Mouse (Mus musculus) lung, postnatal 4 days (tissue): Measurements from ENCODE around the gene Klf14.

Experiments used
- DNase-seq, 2 experiments: peaks; one replicate each; pipeline ENCODE4 v3.0.0; 2021

Klf14 gene

DNA sequence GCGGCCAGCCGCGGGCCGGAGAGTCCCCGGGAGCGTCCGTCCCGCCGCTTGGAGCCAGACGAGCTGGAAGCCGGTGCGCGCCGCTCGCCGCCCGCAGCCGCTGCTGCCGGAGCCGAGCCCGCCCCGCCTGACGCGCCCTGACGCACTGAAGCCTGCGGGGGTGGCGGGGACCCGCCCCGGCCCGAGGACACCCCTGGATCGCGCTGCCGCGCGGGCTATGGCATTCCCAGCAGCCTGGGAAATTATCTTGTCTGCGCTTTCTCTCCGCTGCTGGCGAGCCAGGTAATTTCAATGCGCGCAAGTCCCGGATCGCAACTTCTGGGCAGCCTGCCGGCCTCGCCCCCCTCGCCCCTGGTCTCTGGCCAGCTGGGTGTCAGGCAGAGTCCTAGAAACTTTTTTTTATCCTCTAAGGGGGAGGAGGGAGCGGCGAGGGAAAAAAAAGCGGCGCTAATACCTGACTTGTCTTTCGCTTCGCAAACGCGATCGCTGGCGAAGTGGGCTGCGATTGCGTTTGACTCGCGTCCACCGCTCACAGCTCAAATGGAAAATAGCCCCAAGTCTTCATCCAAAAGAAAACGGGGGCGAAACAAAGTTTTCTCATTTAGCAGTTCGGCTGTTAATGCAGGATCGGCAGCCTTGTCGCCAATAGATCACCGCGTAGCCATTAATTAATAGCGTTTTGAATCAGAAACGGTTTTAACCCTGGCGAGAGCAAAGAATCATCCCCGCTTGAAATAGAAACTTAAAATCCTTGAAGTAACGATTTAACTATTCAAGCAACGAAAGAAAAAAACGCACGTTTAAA, at the start of gene Klf14:
Gene Klf14 (minus strand): TSS at position 343 of the 805 bp plus-strand sequence.
- DNase-seq, result peak; percentile 33 to 58

DNA sequence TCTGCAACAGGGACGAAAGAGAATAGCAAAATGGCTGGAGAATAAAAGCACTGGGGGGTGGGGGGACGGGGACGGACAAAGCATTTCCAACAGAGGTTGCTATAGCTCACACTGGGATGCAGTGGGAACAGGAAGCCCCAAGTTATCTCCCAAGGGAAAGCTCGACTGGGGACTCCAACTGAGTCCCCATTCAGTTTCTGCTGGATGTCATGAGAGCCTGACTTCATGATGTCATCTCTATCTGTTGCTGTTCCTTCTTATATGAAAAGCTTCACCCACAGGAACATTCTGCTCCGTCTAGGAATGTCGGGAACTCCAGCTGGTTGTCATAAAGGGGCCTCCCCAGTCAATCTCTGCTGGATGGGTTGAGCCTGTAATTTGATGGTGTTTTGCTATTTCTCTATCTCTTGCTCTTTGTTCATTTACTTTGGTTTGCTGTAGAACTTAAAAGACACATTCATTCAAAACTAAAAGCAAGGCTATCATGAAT, 47.3 kb upstream of the Klf14 start:
- no peak for DNase-seq

DNA sequence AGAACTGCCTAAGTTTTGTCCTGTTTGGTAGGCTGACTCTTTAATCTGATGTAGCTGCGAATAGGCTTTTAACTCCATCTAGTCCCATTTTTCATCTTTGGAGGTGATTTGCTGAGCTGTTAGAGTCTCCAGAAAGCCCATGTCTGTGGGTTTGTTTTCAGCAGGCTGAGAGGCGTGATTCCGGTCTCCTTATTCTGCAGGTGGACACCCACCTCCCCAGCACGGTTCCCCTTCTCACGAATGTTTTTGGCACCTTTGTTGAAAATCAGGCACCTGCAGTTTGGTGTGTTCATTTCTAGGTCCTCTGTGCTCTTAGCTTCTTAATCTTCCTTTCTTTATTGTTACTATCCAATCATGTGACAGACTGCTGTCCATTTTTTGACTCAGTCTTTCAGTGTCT, 27.5 kb upstream of the Klf14 start:
- DNase-seq, result no peak

DNA sequence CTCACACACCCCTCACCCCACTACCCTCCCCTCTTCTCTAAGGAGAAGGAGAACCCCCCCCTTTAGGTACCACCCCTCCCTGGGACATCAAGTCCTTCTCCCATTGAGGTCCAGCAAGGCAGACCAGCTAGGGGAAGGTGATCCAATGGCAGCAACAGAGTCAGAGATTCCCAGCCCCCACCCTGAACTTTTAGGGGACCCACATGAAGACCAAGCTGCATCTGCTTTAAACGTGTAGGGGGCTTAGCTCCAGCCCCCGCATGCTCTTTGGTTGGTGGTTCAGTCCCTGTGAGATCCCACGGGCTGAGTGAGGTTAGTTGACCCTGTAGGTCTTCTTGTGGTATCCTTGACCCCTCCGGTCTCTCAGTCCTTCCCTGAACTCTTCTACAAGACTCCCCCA, 24.1 kb upstream of the Klf14 start:
- no peak for DNase-seq

DNA sequence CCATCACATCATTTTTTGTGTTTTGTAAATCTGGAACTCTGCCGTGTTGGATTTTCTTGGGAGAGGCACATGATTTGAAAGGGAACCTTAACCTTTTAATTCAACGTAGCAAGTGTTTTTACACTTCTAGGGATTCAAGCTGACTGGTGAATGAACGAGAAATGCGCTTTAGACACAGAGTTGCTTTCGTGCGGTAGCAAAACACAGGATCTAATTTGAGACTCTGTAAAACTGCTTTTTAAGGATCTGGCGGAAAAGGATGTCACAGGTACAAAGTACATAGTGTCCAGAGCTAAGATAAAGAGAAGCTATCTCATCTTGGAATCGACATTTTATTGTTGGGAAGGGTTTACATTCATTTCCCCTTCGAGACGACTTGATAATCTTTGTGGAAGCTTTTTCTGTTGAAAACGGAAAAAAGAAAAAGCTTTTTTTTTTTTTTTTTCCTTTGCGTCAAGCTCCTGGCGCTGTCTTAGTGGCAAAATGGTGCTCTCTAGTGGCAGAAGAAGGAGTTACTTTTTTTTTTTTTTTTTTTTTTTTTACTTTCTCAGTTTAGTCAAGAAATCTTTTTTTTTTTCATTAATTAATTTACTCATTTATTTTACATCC, 23.6 kb upstream of the Klf14 start:
- no peak for DNase-seq

DNA sequence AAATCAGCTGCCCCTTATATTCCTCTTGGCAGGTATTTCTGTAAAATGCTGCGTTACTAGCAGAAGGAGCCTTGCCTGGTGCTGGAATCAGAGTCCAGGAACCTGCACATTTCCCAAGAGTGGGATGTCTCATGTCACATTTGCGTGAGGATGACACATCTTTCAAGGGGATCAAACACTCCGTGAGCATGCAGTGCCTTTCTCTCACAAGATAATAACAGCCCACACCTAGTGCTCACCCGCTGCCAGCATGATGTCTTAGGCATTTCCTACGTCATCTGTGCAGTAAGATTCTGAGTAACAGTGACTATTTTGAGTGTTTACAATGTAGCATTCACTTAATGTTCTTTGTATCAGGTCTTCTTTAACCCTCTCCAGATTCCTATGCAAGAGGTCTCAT, 22.5 kb upstream of the Klf14 start:
- no peak for DNase-seq

DNA sequence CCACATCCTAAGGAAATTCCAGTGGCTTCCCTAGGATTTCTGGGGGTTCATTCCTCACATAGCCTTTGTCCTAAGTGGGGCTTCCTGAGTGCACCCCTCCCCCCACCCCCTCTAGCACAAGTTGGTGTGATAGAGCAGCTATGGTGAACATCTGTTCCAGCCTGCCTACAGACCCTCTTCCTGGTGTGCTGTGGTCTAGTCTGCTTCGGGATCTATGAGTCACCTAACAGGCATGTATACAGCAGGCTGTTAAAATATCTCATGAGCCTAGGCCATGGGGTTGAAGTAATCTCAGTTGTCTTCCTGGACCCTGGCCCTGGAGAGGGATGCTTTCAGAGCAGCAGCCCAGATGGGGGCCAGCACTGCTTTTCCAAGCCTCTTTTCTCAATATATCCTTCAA, 19.7 kb upstream of the Klf14 start:
- DNase-seq, result no peak

DNA sequence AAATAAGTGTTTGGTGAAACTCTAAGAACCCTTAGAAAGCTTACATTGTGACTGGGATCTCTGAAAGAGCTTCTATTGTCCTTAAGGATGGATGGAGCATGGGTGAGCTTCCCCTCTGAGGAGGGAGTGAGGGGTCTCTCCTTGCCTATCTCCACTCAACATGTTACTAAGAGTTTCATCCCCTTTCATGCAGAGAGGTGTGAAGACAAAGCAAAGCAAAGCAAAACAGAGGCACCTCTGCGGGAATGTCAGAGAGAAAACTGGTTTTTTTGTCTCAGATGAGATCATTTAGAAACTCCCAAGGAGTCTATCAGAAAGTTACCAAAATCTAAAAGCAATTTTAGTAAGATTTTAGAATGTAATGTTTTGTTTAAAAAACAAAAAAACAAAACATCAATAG, 13.2 kb upstream of the Klf14 start:
- DNase-seq, result no peak

DNA sequence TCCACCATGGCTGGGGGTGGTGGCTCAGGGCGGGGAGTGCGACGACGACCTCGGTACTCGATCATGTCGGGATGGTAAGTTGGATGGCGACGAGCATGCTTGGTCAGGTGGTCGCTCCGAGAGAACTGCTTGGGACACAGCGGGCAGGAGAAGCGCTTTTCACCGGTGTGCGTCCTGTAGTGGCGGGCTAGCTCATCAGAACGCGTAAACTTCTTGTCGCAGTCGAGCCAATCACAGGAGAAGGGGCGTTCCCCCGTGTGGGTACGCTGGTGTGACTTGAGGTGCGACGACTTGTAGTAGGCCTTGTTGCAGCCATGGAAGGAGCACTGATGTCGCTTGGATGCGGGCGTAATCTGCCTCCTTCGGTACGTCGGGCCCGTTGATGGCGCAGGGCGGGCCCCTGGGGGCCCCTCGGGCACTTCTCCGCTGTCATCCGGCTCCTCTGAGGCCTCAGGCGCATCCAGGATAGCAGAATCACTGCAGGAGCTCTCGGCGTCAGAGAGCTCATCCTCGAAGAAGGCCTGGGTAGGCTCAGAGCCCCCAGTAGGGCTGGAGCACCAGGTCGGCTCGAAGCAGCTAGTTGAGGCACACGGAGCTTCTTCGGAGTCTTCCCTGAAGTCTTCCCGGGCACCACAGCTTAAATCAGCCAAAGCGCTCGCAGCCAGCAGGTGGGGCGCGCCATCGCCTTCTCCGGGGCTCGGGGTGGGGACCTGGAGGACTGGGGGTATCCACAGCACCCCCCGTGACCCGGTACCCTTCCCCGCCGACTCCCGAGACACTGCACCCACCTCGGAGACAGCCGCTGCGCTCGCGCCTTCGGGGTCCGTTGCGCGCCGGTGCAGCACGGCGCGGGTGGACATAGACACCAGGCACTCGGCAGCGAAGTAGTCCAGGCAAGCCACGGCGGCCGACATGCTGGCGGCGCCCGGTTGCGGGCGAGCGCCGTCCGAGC, 818 bp downstream of the Klf14 start:
- peak; percentile 20 to 25 for DNase-seq

DNA sequence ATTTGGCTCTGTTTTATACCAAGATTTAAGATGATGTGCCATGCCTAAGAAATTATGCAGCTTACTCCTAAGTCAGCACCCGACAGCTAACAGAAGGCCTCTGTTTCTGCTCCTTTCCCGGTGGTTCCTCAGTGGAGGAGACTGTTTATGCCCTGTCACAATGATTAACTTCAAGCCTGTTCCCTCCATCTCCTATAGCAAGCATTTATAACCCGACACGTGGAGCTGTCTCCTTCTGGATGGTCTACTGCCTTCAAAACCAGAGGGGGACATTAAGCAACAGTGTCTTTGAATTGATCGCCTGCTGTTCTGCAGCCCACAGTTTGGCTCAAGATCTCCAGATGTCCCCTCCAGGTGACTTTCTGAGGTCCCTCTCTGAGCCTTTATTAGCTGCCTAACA, 19.6 kb downstream of the Klf14 start:
- no peak for DNase-seq

DNA sequence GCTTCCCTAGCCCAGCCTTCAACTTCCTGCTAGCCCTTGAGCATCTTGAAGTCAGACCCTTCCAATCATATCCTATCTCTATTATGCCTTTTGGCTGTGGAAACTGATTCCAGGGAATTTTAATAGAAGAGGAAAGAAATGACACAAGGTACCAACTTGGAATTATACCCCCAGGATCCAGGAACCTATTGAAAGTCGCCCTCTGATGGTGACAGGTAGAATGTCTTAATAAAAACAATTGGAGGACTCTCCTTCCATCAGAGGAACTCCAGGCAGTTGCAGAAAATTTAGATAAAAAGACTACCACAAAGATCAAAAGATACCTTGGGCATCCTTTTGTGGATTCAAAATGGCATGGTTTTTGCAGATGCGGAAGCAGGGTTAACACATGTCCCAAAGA, 36.1 kb downstream of the Klf14 start:
- no peak for DNase-seq

DNA sequence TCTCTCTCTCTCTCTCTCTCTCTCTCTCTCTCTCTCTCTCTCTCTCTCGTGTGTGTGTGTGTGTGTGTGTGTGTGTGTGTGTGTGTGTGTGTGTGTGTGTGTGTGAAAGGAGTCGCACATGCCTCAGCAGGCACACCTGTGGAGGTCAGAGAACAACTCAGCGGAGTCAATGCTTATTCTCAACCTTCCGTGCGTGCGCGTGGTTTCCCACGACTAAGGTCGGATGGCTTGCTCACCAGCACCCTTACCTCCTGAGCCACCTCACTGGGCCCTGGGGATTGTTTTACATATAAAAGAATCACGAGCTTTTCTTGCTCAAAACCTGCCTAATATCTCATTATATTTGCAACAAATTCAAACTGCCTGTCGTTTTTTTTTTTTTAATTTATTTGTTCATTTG, 37.1 kb downstream of the Klf14 start:
- no peak for DNase-seq

DNA sequence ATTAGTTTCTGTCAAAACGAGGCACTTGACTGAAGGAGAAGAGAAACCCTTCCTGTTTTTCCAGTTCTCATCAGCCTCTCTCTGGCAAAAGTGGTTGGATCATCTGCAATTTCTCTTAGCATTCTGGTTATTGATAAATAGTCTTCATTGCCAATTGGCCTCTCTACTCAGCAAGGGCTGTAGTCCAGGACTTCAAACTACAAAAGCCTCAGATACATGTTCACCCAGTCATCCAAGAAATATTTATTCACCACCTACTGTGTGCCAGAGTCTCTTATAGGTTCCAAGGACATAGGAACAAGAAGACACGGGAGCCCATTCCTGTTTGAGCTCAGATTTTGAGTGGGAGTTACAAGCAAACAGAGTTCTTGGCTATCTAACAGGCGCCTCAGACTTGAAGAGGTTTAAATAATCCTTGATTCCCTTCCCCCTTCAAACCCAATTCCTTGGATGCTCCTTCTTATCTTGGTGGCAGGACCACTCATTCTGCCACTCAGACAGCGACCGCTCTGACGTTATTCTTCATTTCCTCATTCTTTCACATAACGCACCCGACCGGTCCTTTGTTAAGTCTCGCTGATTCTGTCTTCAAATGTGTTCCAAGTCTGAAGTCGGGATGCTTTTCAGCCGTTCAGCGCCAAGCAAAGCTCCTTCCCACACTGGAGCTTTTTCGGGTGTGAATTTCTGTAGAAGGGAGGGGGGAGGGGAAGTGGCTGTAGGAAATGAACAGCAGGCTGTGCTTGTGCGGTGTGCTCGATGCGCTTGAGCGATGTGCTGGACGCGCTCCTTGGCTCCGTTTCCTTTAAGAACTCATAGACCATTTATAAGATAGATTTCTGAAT, 37.8 kb downstream of the Klf14 start:
- DNase-seq, result peak; percentile 8 to 22

DNA sequence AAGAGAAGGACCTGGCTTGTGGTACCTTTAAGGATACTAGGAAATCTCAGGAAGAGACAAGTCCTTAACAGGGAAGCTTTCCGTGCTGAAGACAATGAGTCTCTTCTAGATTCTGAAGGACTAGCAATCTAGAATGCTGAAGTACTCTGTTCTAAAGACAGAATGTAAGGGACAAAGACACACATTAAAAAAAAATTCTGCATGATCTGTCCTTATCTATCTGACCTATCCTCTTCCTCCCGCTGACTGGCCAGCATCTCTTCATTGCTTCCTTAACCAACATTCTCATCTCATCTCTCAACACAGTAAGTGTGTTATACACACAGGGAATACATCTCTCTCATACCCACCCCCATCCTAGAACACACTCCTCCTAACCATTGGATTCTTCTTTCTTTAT, 43.4 kb downstream of the Klf14 start, which contains the start of gene Tsga13:
Gene Tsga13 (minus strand): TSS at position 101 of the 400 bp plus-strand sequence.
- DNase-seq, result no peak

DNA sequence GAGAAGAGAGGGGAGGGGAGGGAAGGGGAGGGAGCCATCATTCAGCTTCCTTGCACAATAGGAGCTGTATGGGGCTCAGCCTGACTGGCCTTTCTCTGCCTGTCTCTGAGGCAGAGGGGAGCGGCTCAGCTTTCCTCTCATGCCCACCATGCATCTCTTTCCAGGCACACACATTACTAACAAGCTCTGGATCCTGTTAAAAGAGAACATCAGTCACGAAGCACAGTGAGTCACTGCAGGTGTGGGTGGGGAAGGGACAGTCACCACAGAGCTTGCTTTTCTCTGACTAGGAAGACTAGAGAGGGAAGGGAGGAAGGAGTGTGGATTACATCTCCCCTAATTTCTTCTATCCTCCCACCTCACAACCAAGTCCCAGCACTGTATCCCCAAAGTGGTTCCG, 50.9 kb downstream of the Klf14 start:
- no peak for DNase-seq
